Mouse (Mus musculus) thymus, postnatal 14 days (tissue): Measurements from ENCODE around the gene Pfdn2.
"Not testable (repeated sequence)": the region's sequence is repeated elsewhere in the genome, so short reads cannot be mapped to it uniquely, and the experiment has no call there.

Source experiments
- DNase-seq: peaks from one replicate; pipeline ENCODE4 v3.0.0; 2021

Pfdn2 gene

GRCm38 (mm10) chr1:171345225-171346094 lies at the start of gene Pfdn2, which contains the start of gene Nit1:
TSS of gene Pfdn2 (plus strand) at chr1:171345670.
TSS of gene Nit1 (minus strand) at chr1:171345646.
- DNase-seq: peak; percentile 93

DNA sequence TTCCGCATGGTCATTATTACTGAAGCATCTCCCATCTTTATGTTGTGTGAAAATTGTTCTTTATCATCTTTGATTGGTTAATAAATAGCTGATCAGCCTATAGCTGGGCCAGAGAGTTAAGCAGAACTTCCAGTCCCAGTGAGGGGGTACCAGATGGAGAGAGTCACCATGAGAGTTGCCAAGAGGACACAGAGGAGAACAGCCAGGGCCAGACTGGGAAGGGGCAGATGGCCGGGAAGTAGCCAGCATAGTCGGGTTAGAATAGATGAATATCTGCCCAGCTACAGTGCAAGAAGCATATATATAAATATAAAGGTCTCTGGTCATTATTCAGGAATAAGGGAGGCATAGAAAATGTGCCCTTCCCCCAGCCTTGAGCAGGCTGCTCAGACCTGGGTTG lies 47.2 kb upstream of the Pfdn2 start:
- DNase-seq: no peak

DNA sequence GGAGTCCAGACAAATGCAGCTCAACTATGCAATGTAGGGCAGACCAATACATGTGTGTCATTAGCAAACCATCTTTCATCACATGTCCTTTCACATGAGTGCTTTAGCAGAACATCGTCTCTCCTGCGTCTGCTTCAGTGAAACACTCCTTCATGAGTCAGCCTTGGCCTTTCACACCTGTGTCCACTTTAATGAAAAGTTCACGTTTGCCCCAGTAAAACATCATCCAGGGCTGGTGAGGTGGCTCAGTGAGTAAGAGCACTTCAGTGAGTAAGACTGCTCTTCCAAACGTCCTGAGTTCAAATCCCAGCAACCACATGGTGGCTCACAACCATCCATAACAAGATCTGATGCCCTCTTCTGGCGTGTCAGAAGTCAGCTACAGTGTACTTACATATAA lies 39.3 kb upstream of the Pfdn2 start:
- DNase-seq: not testable (repeated sequence)

DNA sequence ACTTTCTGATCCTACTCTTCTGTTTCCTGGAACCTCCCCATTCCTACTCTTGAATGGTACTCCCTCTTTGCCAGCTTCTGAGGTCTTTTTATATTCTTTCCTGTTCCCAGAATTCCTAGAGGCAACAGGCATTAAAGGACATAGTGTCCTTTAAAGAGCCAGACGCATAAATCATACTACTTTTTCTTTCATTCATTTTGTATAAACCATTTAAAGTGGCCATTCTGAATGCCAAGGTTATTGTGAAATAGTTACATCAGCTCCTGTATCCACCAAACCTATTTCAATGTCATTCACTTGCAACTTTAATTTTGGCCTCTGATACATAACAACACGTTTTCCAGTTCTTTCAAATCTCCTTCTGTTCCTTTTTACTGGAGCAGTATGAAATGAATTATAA lies 36.1 kb upstream of the Pfdn2 start:
- DNase-seq: no peak

DNA sequence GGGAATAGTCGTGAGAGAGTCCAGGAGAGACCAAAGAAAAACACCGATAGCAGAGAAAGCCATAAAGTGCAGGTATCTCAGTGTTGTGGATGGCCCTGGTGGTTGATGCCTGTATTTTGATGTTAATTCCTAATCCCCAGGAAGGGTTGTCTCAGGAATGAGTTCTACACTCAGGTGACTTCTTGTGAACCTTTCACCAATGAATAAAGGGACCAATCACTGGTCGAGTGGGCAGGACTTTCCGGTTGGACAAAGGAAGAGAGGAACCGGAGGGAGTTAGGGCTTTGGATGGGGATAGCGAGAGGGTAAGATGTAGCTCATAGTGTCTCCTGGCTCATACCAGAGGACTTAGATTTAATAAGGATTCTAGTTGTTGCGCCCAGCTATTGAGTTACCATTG lies 25.7 kb upstream of the Pfdn2 start:
- no peak for DNase-seq

DNA sequence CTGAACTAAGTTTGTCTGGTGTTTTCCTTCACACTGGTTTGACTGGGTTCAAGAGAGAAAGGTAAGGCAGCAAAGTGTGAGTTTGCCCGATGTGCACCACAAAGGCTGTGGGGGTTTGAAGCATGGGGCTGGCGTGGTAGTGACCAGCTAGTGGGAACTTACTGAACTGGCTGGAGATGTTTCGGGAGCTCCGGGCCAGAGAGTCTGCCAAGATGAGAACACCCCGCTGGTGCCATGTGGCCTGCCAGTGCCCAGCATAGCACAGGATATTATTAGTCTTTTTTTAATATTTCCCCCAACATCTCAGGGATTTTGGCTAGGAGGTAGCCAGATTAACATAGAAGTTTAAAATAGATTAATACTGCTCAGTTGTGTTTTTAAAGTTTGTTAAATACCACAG lies 25.3 kb upstream of the Pfdn2 start:
- DNase-seq: no peak

- peak; percentile 39 for DNase-seq
Observed at GRCm38 (mm10) chr1:171321415-171321814, 24.1 kb upstream of the Pfdn2 start.

DNA sequence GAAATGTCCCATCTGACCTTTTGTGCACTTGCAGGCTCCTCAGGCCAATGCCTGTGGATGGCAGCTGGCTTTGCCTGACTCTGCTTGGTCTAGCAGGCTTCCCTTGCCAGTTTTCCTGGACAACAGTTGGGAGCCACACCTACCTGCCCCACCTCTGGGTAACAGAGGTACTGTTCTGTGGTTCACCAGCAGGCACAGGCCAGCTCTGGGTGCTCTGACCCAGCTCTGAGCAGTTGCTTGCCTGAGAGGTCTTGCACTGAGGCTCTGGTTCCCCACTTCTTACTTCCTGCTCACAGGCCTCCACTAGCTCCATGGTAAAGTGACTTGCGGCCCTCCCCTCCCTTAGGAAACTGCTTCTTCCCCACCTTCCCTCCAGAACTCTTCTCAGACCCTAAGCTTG lies 23.5 kb upstream of the Pfdn2 start:
- DNase-seq: no peak

GRCm38 (mm10) chr1:171325571-171325970 lies 19.9 kb upstream of the Pfdn2 start:
- DNase-seq: no peak

DNA sequence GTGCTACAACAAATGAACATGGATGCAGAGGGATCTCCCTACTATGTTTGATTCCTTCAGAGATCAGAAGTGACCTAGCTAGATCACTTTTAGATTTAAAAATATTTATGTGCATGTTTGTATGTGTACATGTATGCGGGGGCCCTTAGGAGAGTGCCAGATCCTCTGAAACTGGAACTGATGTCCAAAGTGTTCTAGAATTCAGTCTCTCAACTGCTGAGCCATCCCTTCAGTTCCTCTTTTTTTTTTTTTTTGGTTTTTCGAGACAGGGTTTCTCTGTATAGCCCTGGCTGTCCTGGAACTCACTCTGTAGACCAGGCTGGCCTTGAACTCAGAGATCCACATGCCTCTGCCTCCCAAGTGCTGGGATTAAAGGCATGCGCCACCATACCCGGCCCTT lies 18.9 kb upstream of the Pfdn2 start:
- DNase-seq: not testable (repeated sequence)

- DNase-seq: peak; percentile 7
Observed at GRCm38 (mm10) chr1:171328244-171328643, 17.2 kb upstream of the Pfdn2 start.

- peak; percentile 90 for DNase-seq
Observed at GRCm38 (mm10) chr1:171328839-171329432, 16.5 kb upstream of the Pfdn2 start, which contains the start of gene Dedd. TSS of gene Dedd (plus strand) at chr1:171329145.

DNA sequence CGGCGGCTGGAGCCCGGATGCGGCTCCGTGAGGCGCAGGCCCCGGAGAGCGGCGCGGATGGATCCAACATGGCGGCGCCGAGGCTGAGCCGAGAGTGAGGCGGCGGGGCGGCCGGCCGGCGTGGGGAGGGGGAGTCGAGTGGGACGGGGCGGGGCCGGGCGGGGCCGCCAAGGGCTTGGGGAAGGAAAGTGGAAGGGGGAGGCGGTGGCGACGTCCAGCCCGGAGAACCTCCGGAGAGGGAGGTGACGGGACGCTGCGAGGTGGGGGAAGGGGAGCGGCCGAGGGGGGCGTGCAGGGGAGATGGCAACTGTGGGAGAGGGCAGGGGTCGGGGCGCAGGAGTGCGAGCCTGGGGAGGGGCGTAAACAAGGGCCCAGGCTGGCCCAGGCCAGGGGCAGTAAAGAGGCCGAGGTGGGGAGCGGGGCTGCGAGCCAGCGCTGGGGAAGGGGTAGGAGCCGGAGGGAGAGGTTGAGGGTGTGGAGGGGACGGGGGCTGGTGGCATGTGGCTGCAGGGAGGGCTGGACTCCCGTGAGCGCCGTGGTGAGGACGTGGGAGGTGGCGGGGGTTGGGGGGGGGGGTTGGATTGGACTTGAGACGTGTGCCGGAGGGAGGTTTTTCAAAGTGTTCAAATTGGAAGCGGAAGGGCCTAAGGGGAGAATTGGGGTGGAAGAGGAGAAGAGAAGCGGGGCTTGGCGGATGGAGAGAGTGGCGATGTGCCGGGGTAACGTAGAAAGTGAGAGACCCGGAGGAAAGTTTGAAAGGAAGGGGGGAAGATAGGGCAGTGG lies 15.8 kb upstream of the Pfdn2 start:
- peak; percentile 88 for DNase-seq

GRCm38 (mm10) chr1:171330216-171330560 lies 15.3 kb upstream of the Pfdn2 start:
- no peak for DNase-seq

- no peak for DNase-seq
Observed at GRCm38 (mm10) chr1:171342262-171343207, 2.9 kb upstream of the Pfdn2 start.

GRCm38 (mm10) chr1:171343922-171344677 lies 1.4 kb upstream of the Pfdn2 start:
- no peak for DNase-seq

DNA sequence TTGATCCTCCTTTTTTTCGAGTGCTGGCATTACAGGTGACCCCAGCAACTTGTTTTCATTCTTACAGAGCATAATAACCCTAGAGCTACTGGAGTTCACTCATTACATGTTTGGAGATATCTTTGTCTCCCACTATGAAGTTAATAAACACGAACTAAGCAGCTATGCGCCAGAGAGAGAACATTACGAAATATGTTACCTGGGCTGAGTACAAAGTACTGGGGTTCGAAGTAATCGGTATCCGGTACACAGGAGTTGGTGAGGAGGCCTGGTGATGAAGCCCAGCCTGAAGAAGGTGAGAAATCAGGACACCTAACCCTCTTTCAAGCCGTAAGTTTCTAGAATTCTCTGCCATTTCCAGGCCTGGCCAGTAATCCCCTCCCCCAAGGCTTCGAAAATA lies 755 bp upstream of the Pfdn2 start:
- no peak for DNase-seq

DNA sequence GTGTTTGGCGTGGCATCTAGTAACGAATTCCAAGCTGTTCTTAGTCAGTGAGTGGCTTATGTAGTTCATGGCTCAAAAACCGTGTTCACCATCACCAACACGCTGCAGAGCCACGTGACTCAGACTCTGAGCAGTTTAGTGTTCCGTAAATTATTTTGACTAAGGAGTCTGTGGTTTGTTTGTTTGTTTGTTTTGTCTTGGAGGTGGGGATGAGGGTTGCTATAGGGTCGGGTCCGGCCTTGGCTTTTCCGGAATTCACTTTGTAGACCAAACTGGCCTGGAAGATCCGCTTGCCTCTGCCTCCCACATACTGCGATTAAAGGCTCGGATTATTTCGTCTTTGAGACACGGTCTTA lies 603 bp downstream of the Pfdn2 start:
- no peak for DNase-seq

- no peak for DNase-seq
Observed at GRCm38 (mm10) chr1:171348665-171349064, 3.2 kb downstream of the Pfdn2 start.

DNA sequence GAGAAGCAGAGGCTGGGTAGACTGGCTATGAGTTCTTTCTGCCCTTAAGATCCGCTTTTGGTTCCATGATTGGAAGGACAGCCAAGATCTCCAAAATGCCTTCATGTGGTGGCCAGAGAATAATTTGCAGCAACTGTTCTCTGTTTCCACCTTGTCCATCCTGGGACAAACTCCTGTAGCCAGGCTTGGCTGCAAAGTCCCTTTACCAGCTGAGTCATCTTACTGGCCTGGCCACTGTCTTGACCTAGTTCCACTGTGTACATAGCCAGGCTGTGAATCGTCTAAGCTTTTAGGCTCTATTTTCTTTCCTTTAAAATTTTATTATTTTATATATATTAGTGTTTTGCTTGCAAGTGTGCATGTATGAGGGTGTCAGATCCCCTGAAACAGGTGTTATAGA lies 3.7 kb downstream of the Pfdn2 start:
- no peak for DNase-seq

DNA sequence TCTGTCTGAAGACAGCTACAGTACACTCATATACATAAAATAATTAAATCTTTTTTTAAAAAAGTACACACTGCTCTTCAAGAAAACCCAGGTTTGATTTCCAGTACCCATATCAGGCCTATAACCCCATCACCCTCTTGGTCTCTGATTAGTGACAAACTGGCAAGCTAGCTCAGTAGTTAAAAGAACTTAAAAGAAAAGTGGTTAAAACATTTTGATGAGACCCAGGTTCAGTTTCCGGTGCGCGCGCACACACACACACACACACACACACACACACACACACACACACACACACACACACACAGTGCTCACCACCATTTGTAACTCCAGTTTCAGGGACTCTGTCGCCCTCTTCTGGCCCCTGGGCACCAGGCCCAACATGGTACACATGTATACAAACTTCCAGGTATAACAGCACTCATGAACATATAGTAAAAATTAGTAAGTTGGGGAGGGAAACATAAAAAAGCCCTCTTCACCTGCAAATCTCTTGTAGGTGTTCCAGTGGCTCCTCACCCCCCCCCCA lies 10.4 kb downstream of the Pfdn2 start:
- DNase-seq: peak; percentile 65

DNA sequence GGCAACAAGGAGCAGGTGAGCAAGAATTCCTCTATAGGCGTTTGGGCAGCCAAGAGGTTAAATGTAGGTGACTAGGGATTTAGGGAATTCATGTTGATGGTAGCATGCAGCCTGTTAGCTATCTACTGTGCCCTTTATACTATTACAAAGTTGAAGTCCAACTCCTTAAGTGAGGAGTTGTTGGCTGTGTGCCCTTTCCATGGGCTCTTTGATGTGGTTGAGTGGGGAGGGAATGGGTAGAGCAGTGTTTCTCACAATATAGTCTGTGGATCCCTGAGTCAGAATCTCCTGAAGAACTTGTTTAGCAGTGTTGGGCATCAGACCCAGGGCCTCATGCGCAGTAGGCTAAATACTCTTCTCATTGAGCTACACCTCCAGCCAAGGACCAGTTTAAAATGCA lies 11.3 kb downstream of the Pfdn2 start:
- no peak for DNase-seq
